Mouse (Mus musculus): ENCODE measurements at regions not wholly inside any gene's neighbourhood (a gene's known extent, or its start where the extent isn't known, plus 50 kb on each side); places are given as distances from the start of the nearest gene placed in this dataset.

GRCm38 (mm10) chr5:148775232-148775631 lies 153.9 kb downstream of the Katnal1 start:
- no peaks in the 10 kb centered on the region for H3K4me1 ChIP-seq
- no peak overlapping the region for H3K9ac ChIP-seq
- WGBS = 69% methylated on average over 3 of the region's 3 CpGs
- no peak overlapping the region for H3K4me2 ChIP-seq
- H3K4me3 ChIP-seq (replicated peaks) = no peak overlapping the region
- ATAC-seq (ENCODE audit: insufficient read depth, low FRiP score, low read depth) = no peak
- H3K27me3 ChIP-seq (replicated peaks) = no peaks in the 10 kb centered on the region
- no peaks in the 10 kb centered on the region for H3K9me3 ChIP-seq
- no peaks in the 10 kb centered on the region for H3K36me3 ChIP-seq
- no peak overlapping the region for H3K27ac ChIP-seq

GRCm38 (mm10) chr5:148774446-148774845 lies 154.7 kb downstream of the Katnal1 start:
- Histone ChIP-seq H3K4me3 (replicated peaks) (no peak overlapping the region), H3K9ac (no peak overlapping the region), H3K36me3 (no peaks in the 10 kb centered on the region), H3K27me3 (replicated peaks) (no peaks in the 10 kb centered on the region), H3K4me1 (no peaks in the 10 kb centered on the region), H3K27ac (no peak overlapping the region), H3K9me3 (no peaks in the 10 kb centered on the region), H3K4me2 (no peak overlapping the region)
- ATAC-seq (ENCODE audit: insufficient read depth, low FRiP score, low read depth) = peak; percentile 65; the same call in 1 of the 2 replicates
- 52% methylated on average over 3 of the region's 3 CpGs for WGBS

GRCm38 (mm10) chr5:148769452-148769851 lies 159.7 kb downstream of the Katnal1 start:
- no peak overlapping the region for H3K27ac ChIP-seq
- ATAC-seq (ENCODE audit: insufficient read depth, low FRiP score, low read depth) = no peak
- 79% methylated on average over 4 of the region's 4 CpGs for WGBS

GRCm38 (mm10) chr5:148768346-148768745 lies 160.8 kb downstream of the Katnal1 start:
- Histone ChIP-seq H3K36me3 (no peaks in the 10 kb centered on the region), H3K27me3 (replicated peaks) (no peaks in the 10 kb centered on the region), H3K9ac (no peak overlapping the region), H3K4me3 (replicated peaks) (no peak overlapping the region), H3K4me2 (no peak overlapping the region), H3K27ac (no peak overlapping the region), H3K4me1 (no peaks in the 10 kb centered on the region), H3K9me3 (no peaks in the 10 kb centered on the region)
- no peak for ATAC-seq (ENCODE audit: insufficient read depth, low FRiP score, low read depth)
- 72% methylated on average over 7 of the region's 7 CpGs for WGBS

More at GRCm38 (mm10) chr5:148769452-148769851, 159.7 kb downstream of the Katnal1 start:
- H3K36me3 ChIP-seq = no peaks in the 10 kb centered on the region
- H3K4me3 ChIP-seq (replicated peaks) = no peak overlapping the region
- H3K9ac ChIP-seq = no peak overlapping the region
- no peak overlapping the region for H3K4me2 ChIP-seq
- H3K27me3 ChIP-seq (replicated peaks) = no peaks in the 10 kb centered on the region
- H3K4me1 ChIP-seq = no peaks in the 10 kb centered on the region
- H3K9me3 ChIP-seq = no peaks in the 10 kb centered on the region

GRCm38 (mm10) chr5:148765993-148766392 lies 163.1 kb downstream of the Katnal1 start:
- no peak overlapping the region for H3K4me3 ChIP-seq (replicated peaks)
- no peaks in the 10 kb centered on the region for H3K36me3 ChIP-seq
- no peaks in the 10 kb centered on the region for H3K27me3 ChIP-seq (replicated peaks)
- WGBS = 76% methylated on average over 7 of the region's 7 CpGs
- no peak overlapping the region for H3K27ac ChIP-seq
- ATAC-seq (ENCODE audit: insufficient read depth, low FRiP score, low read depth) = peak; percentile 65
- no peaks in the 10 kb centered on the region for H3K4me1 ChIP-seq
- no peak overlapping the region for H3K9ac ChIP-seq
- H3K9me3 ChIP-seq = no peaks in the 10 kb centered on the region
- H3K4me2 ChIP-seq = no peak overlapping the region

- Histone ChIP-seq H3K4me3 (replicated peaks) (no peak overlapping the region), H3K4me1 (peaks cover 7% of the 10 kb centered on the region; the same call in 1 of the 2 replicates), H3K36me3 (no peaks in the 10 kb centered on the region), H3K9me3 (no peaks in the 10 kb centered on the region), H3K9ac (no peak overlapping the region), H3K27me3 (replicated peaks) (no peaks in the 10 kb centered on the region), H3K4me2 (no peak overlapping the region), H3K27ac (no peak overlapping the region)
- WGBS = 76% methylated on average over 9 of the region's 9 CpGs
- ATAC-seq (ENCODE audit: insufficient read depth, low FRiP score, low read depth) = no peak
Observed at GRCm38 (mm10) chr5:148760108-148760507, 169.0 kb downstream of the Katnal1 start.

- ATAC-seq (ENCODE audit: insufficient read depth, low FRiP score, low read depth) = no peak
- peaks cover 7% of the 10 kb centered on the region; the same call in 1 of the 2 replicates for H3K4me1 ChIP-seq
- H3K9ac ChIP-seq = no peak overlapping the region
- H3K4me2 ChIP-seq = no peak overlapping the region
- no peaks in the 10 kb centered on the region for H3K27me3 ChIP-seq (replicated peaks)
- H3K4me3 ChIP-seq (replicated peaks) = no peak overlapping the region
- no peaks in the 10 kb centered on the region for H3K36me3 ChIP-seq
- H3K27ac ChIP-seq = no peak overlapping the region
- H3K9me3 ChIP-seq = no peaks in the 10 kb centered on the region
- 85% methylated on average over 7 of the region's 7 CpGs for WGBS
Observed at GRCm38 (mm10) chr5:148758786-148759185, 170.3 kb downstream of the Katnal1 start.

GRCm38 (mm10) chr5:148757715-148758114 lies 171.4 kb downstream of the Katnal1 start:
- ATAC-seq (ENCODE audit: insufficient read depth, low FRiP score, low read depth) = no peak
- 74% methylated on average over 5 of the region's 5 CpGs for WGBS
- no peak overlapping the region for H3K27ac ChIP-seq

GRCm38 (mm10) chr5:148757236-148757635 lies 171.9 kb downstream of the Katnal1 start:
- Histone ChIP-seq H3K27me3 (replicated peaks) (no peaks in the 10 kb centered on the region), H3K27ac (no peak overlapping the region), H3K4me3 (replicated peaks) (no peak overlapping the region), H3K9ac (no peak overlapping the region), H3K9me3 (no peaks in the 10 kb centered on the region), H3K36me3 (no peaks in the 10 kb centered on the region), H3K4me1 (peaks cover 7% of the 10 kb centered on the region; the same call in 1 of the 2 replicates), H3K4me2 (no peak overlapping the region)
- WGBS = 63% methylated on average over 8 of the region's 8 CpGs
- 0 out of 2 replicates have a peak, but pooled peaks have one; percentile 24 for ATAC-seq (ENCODE audit: insufficient read depth, low FRiP score, low read depth)

More at GRCm38 (mm10) chr5:148757715-148758114, 171.4 kb downstream of the Katnal1 start:
- Histone ChIP-seq H3K36me3 (no peaks in the 10 kb centered on the region), H3K9ac (no peak overlapping the region), H3K4me1 (peaks cover 7% of the 10 kb centered on the region; the same call in 1 of the 2 replicates), H3K27me3 (replicated peaks) (no peaks in the 10 kb centered on the region), H3K4me3 (replicated peaks) (no peak overlapping the region), H3K9me3 (no peaks in the 10 kb centered on the region), H3K4me2 (no peak overlapping the region)

- H3K4me3 ChIP-seq (replicated peaks) = no peak overlapping the region
- no peak overlapping the region for H3K4me2 ChIP-seq
- no peak for ATAC-seq (ENCODE audit: insufficient read depth, low FRiP score, low read depth)
- no peak overlapping the region for H3K9ac ChIP-seq
- H3K36me3 ChIP-seq = no peaks in the 10 kb centered on the region
- H3K27me3 ChIP-seq (replicated peaks) = no peaks in the 10 kb centered on the region
- H3K9me3 ChIP-seq = no peaks in the 10 kb centered on the region
- H3K4me1 ChIP-seq = peaks cover 7% of the 10 kb centered on the region; the same call in 1 of the 2 replicates
- H3K27ac ChIP-seq = no peak overlapping the region
- WGBS = 81% methylated on average over 16 of the region's 16 CpGs
Observed at GRCm38 (mm10) chr5:148756246-148756930, 172.7 kb downstream of the Katnal1 start.

- H3K4me2 ChIP-seq = no peak overlapping the region
- WGBS = 76% methylated on average over 8 of the region's 8 CpGs
- H3K27me3 ChIP-seq (replicated peaks) = no peaks in the 10 kb centered on the region
- no peaks in the 10 kb centered on the region for H3K36me3 ChIP-seq
- H3K27ac ChIP-seq = no peak overlapping the region
- no peaks in the 10 kb centered on the region for H3K9me3 ChIP-seq
- H3K4me3 ChIP-seq (replicated peaks) = no peak overlapping the region
- ATAC-seq (ENCODE audit: insufficient read depth, low FRiP score, low read depth) = no peak
- peaks cover 7% of the 10 kb centered on the region; the same call in 1 of the 2 replicates for H3K4me1 ChIP-seq
- no peak overlapping the region for H3K9ac ChIP-seq
Observed at GRCm38 (mm10) chr5:148755807-148756206, 173.3 kb downstream of the Katnal1 start.

GRCm38 (mm10) chr5:148754896-148755295 lies 174.2 kb downstream of the Katnal1 start:
- no peak overlapping the region for H3K4me2 ChIP-seq
- no peaks in the 10 kb centered on the region for H3K9me3 ChIP-seq
- no peak overlapping the region for H3K9ac ChIP-seq
- no peak overlapping the region for H3K27ac ChIP-seq
- no peak overlapping the region for H3K4me3 ChIP-seq (replicated peaks)
- no peaks in the 10 kb centered on the region for H3K27me3 ChIP-seq (replicated peaks)
- ATAC-seq (ENCODE audit: insufficient read depth, low FRiP score, low read depth) = no peak
- no peaks in the 10 kb centered on the region for H3K36me3 ChIP-seq
- WGBS = 52% methylated on average over 10 of the region's 10 CpGs
- peaks cover 3% of the 10 kb centered on the region; the same call in 1 of the 2 replicates for H3K4me1 ChIP-seq
